Mouse (Mus musculus) inflammation-experienced regulatory T-cells, adult 6 months (primary cell): ENCODE measurements around the gene Mapkapk5. TPM values are rescaled to one million over a fixed set of nuclear protein-coding genes. Genes with fewer than 3 reads are reported as not detected.
A peak's percentile ranks its signal among the peaks of the same experiment; 100 is the strongest.

ENCODE experiments used
- ATAC-seq: one replicate; pipeline ENCODE4 v1.8.0; 2017
- polyA plus RNA-seq, 3 experiments: library from polyadenylated mRNA; unstranded; fragments of 100-300 nt; shearing (Covaris generic); gene quantifications; one replicate each; pipeline ENCODE4 v1.2.1; 2017

The Mapkapk5 gene
- polyA plus RNA-seq: 10 to 100 TPM; 20.2 to 24.2 (median 23.8) TPM

GRCm38 (mm10) chr5:121545793-121546529 is at the start of gene Mapkapk5:
TSS of gene Mapkapk5 (minus strand) at chr5:121545905.
- ATAC-seq: peak; percentile 78

DNA sequence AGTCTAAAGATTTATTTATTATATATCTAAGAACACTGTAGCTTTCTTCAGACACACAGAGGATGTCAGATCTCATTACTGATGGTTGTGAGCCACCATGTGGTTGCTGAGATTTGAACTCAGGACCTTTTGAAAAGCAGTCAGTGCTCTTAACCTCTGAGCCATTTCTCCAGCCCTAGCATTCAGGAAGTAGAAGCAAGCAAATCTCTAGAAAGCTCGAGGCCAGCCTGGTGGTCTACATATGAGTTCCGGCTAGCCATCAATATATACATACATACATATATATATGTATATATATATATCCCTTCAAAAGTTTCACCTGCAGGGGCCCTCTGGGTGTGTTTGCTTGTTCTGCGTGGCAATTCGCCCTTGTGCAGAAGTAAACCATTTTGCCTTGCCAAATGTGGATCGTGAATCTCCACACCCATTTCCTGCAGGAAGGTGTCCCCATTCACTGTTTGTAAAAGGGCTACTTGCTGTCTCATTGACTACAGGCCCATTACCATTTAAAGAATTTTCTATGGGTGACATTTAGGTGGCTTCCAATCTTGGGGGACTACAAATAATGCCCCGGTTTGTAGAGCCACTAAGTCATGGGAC is 49.1 kb upstream of the Mapkapk5 start:
- ATAC-seq: no peak

DNA sequence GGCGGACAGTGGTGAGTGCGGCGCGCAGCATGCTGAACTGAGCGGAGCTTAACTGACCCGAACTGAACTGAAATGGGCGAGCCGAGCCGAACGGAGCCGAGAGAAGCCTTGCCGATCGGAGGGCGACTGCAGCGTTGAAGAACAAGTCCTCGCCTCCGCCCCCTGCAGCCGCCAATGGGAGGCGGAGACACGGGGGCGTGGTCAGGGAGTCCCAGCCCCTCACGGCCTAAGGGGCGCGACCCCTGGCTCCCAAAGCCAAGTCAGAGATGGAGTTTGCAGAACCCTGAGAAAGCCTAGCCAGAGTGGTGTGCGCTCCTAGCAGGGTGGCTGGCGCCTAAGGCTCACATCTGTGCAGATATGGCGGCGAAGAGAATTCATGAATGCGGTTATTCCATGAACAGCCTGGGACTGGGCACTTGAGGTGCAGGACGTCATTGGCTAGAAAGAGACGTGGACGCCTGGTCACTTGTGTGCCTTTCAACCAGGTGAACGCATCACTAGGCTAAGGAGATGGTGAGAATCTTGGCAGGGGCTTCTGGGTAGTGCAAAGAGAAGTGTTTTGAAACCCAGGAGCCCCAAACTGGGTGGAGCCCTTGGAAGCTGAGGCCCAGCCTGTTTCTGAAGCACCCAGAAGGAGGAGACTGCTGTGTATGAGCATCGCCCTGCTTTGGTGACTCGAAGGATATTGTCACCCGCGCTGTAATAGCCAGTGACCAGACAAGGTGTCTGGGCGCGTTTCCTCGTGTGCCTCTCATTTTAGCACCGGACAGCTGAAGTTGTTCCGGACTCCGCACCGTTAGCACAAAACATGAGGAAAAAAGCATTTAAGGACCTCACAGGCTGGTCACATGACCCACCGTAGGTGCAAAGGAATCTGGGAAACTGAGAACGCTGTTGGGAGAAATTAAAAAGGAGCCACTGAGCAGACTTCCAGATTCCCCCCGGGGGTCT is 48.0 kb upstream of the Mapkapk5 start, which contains the start of gene Aldh2:
TSS of gene Aldh2 (minus strand) at position 374 of the 951 bp plus-strand sequence.
- ATAC-seq: peak; percentile 74

GRCm38 (mm10) chr5:121592816-121593407 is 47.2 kb upstream of the Mapkapk5 start:
- peak; percentile 21 for ATAC-seq

- no peak for ATAC-seq
These were observed 46.5 kb upstream of the Mapkapk5 start for GRCm38 (mm10) chr5:121592064-121592815.

DNA sequence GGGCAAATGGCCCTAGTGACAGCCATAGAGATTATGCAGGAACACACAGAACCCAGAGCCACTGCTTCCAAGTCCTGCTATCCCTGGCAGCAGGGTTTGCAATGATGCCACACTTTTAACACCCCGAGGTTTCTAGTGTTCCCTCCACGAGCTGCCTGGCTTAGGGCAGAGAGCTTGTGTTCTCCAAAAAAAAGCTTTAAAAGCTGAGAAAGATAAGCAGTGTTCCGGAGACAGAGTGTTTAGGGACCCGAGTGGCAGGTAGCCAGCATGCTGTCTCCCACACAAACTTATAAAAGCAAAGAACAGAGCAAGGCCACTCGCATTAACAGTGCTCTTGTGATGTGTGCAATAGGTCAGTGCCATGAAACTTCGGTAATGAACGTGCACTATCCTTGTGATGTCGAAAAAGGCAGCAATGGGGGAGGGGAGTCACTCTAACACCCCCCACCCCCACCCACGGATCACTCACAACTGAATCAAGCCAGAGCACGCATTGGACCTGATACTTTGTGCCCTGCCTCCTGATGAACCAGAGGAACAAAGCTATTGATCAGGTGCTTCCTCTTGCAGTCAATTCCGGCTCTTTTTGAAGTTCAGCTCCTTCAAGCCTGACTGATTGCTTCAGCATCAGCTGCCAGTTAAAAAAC is 45.8 kb upstream of the Mapkapk5 start:
- ATAC-seq: no peak

- ATAC-seq: no peak
These were observed 44.2 kb upstream of the Mapkapk5 start for GRCm38 (mm10) chr5:121589928-121590327.

- no peak for ATAC-seq
These were observed 40.8 kb upstream of the Mapkapk5 start for GRCm38 (mm10) chr5:121586400-121587039.

- ATAC-seq: no peak
These were observed 40.0 kb upstream of the Mapkapk5 start for GRCm38 (mm10) chr5:121585699-121586098.

GRCm38 (mm10) chr5:121585005-121585404 is 39.3 kb upstream of the Mapkapk5 start:
- ATAC-seq: no peak

DNA sequence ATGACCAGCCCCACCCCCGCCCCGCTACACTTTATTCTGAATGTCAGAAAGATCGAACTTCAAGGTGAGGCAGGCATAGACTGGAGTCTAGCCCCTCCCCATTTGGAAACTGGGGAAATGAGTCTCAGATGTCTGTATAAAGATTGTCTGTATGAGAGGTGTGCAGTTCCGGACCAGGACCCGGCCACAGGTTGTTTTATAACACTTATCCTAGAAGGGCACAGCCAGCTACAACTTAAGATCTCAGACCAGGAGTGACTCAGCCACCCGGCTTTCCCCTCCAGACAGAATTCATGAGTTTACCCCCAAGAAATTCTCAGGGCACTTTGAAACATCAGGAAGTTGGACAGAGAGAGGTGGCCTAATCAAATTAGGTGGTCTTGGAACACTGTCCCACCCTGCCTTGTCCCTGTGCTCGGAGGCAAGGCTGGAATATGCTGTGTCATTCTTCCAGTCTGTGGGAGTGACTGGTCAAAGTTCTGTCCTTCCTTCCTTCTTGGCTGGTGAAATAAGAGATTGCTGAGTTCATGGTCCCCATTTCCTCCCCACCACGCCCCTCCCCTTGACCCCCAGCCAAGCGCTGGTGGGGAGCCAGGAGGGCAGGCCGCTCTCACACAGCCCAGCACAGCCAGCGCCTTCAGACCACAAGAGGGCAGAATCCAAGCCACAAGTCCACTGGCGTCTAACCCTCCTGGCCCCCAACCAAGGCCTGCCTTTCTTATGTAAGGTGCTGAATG is 38.2 kb upstream of the Mapkapk5 start:
- no peak for ATAC-seq

GRCm38 (mm10) chr5:121581945-121582344 is 36.2 kb upstream of the Mapkapk5 start:
- ATAC-seq: no peak

GRCm38 (mm10) chr5:121576927-121577488 is 31.3 kb upstream of the Mapkapk5 start:
- ATAC-seq: no peak

DNA sequence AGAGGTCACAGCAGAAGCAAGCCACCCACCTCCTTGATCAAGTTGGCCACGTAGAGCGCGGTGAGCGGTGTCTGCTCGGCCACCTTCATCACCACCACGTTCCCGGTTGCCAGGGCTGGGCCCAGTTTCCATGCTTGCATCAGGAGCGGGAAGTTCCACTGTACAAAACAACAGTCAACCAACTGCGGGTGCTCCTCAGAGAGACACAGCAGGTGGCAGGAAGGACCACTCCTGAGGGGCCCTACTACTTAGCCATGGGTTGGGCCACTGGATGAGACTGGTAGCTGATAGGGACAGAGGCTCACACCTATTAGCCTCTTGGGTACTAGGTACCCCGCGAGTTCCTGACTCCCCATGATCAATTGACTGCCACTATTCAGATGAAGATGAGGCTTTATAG is 30.2 kb upstream of the Mapkapk5 start:
- ATAC-seq: no peak

DNA sequence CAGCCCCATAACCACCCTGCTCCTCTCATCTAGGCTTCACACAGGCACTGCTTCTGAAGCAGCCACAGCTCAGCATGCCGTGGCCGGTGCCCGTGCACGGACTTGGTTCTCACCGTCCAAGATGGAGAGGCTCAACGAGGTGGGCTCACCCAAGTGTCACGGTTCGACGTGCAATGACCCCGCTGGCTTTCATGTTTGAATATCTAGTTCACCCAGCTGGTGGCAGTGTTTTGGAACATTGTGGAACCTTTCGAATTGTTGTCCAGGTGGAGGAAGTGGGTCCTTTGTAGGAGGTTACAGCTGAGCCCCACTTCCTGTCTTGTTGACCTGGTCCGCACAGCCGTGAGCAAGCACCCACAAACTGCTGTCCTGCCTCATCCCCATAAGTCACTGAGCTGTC is 28.4 kb upstream of the Mapkapk5 start:
- no peak for ATAC-seq

- no peak for ATAC-seq
These were observed 25.1 kb upstream of the Mapkapk5 start for GRCm38 (mm10) chr5:121570787-121571186.

- ATAC-seq: no peak
These were observed 24.2 kb upstream of the Mapkapk5 start for GRCm38 (mm10) chr5:121569881-121570420.

DNA sequence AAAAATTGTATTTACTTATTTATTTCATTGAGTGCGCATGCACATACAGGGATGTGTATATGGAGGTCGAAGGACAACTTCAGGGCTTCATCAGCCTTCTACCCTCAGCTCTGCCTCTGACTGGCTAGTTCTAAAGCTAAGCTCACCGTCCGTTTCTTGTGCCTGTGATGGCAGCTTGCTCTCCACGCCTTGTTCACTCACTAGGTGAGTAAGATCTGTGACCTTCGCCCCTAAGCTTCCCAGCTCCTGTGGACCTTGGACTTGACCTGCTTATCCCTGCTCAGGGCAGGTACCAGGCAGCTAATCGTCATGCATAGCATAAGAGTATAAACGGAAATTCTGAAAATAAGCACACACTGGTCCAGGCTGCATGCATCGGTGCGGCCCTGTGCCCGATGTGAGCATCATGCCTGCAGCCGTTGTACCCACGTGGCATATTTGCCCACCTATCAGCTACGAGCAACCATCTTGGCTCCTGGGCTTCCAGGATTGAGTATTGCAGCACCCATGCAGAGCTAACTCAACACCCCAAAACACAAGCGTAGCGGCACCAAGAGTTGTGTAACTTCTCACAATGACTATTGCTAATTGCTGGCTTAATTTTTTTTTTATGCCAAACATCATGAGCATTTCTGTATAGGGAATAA is 20.5 kb upstream of the Mapkapk5 start:
- ATAC-seq: no peak

- peak; percentile 84 for ATAC-seq
These were observed 18.8 kb upstream of the Mapkapk5 start for GRCm38 (mm10) chr5:121564468-121564895.
